Mouse (Mus musculus): ENCODE measurements at regions not wholly inside any gene's neighbourhood (a gene's known extent, or its start where the extent isn't known, plus 50 kb on each side); places are given as distances from the start of the nearest gene placed in this dataset.

DNA sequence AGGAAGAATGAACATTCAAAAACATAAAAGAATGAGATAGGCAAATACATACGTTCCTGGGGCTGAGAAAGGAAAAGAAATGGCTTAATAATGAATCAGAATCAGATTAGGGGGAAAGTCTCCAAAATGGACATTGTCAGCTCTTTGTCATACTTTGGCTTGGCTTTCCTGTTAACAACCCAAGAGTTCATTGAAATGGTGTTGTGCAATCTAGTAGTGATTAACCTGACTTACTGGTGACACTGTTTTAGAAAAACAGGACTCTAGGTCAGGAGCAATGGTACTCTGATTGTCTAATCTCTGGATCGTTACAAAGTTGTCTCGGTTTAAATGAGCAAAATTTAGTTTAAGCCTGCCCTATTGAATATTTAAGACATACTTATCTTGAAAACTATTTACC, 119.5 kb upstream of the Dph6 start:
- TF ChIP-seq KAT2A (conservative IDR thresholded peaks at IDR 0.05; ENCODE audit: low read depth, low read length), result no peak
- no peak for TF ChIP-seq SMC3 (IDR thresholded peaks at IDR 0.05; ENCODE audit: low read depth, low read length)
- TF ChIP-seq JUND (IDR thresholded peaks at IDR 0.05; ENCODE audit: low read depth, low read length), result no peak
- TF ChIP-seq MEF2A (IDR thresholded peaks at IDR 0.05; ENCODE audit: extremely low read depth, insufficient replicate concordance, low read depth, low read length, poor library complexity, severe bottlenecking), result no peak
- no peak for TF ChIP-seq ZKSCAN1 (IDR thresholded peaks at IDR 0.05; ENCODE audit: low read depth, low read length)
- no peak for TF ChIP-seq TCF12 (IDR thresholded peaks at IDR 0.05; ENCODE audit: low read depth, low read length)
- TF ChIP-seq ZMIZ1 (IDR thresholded peaks at IDR 0.05; ENCODE audit: low read depth, low read length), result no peak
- no peak for TF ChIP-seq CTCF (IDR thresholded peaks at IDR 0.05 in 2 of 3, conservative IDR thresholded peaks at IDR 0.05 in 1 of 3; ENCODE audit: control insufficient read depth in 1 of 3, insufficient read depth in 1 of 3, low read depth in 2 of 3, low read length in 3 of 3, poor library complexity in 1 of 3, severe bottlenecking in 1 of 3)
- TF ChIP-seq RCOR1 (IDR thresholded peaks at IDR 0.05; ENCODE audit: low read depth, low read length), result no peak
- TF ChIP-seq MAFK (IDR thresholded peaks at IDR 0.05; ENCODE audit: borderline replicate concordance, low read depth, low read length), result no peak
- TF ChIP-seq TAL1 (IDR thresholded peaks at IDR 0.05; ENCODE audit: low read length), result no peak
- no peak for TF ChIP-seq TBP (IDR thresholded peaks at IDR 0.05; ENCODE audit: low read depth, low read length)
- Histone ChIP-seq H3K79me2 (ENCODE audit: control insufficient read depth, insufficient read depth, low read length, poor library complexity) (no peaks in the 10 kb centered on the region), H3K9me3 (replicated peaks; ENCODE audit: insufficient read depth, low read length) (no peaks in the 10 kb centered on the region), H3K4me1 (ENCODE audit: control insufficient read depth in 1 of 2, insufficient read depth in 2 of 2, low read length in 2 of 2) (no peaks in the 10 kb centered on the region), H3K36me3 (ENCODE audit: control insufficient read depth in 1 of 2, insufficient read depth in 2 of 2, low read length in 2 of 2) (no peaks in the 10 kb centered on the region), H3K4me3 (ENCODE audit: control insufficient read depth in 1 of 2, insufficient read depth in 1 of 2, low read depth in 2 of 2, low read length in 2 of 2) (no peak overlapping the region), H3K9ac (ENCODE audit: control insufficient read depth, low read depth, low read length, poor library complexity, severe bottlenecking) (no peak overlapping the region), H3K27ac (ENCODE audit: control insufficient read depth, low read depth, low read length) (no peak overlapping the region), H3K27me3 (ENCODE audit: control insufficient read depth in 1 of 2, insufficient read depth in 2 of 2, low read length in 2 of 2) (no peaks in the 10 kb centered on the region)
- DNase-seq (ENCODE audit: low read depth, low spot score), result no peak

DNA sequence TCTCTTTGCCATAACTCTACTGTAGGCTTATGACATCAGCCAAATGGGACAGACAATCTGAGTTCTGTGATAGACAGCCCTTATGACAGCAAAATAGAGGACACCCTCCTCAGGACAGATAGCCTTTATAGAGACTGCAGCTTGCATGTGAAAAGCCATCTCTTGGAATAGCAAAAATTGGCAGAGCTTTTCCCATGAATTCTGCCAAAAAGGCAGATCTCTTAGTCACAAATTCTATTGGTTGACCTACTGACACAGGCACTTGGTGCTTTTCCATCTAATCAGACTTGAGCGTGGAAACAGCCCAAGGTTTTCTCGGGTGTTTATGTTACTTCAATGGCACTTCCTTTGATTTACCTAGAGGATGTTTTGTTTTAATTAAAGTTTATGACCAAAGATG, 120.8 kb upstream of the Dph6 start:
- DNase-seq (ENCODE audit: low read depth, low spot score), result no peak
- no peaks in the 10 kb centered on the region for H3K36me3 ChIP-seq (ENCODE audit: control insufficient read depth in 1 of 2, insufficient read depth in 2 of 2, low read length in 2 of 2)
- no peaks in the 10 kb centered on the region for H3K9me3 ChIP-seq (replicated peaks; ENCODE audit: insufficient read depth, low read length)
- H3K27ac ChIP-seq (ENCODE audit: control insufficient read depth, low read depth, low read length), result no peak overlapping the region
- TF ChIP-seq TCF12 (IDR thresholded peaks at IDR 0.05; ENCODE audit: low read depth, low read length) (no peak), MAX (IDR thresholded peaks at IDR 0.05; ENCODE audit: low read length) (no peak), CTCF (IDR thresholded peaks at IDR 0.05 in 2 of 3, conservative IDR thresholded peaks at IDR 0.05 in 1 of 3; ENCODE audit: control insufficient read depth in 1 of 3, insufficient read depth in 1 of 3, low read depth in 2 of 3, low read length in 3 of 3, poor library complexity in 1 of 3, severe bottlenecking in 1 of 3) (no peak), TAL1 (IDR thresholded peaks at IDR 0.05; ENCODE audit: low read length) (no peak), UBTF (IDR thresholded peaks at IDR 0.05; ENCODE audit: borderline replicate concordance, insufficient read depth, low read depth, low read length) (no peak), POLR2AphosphoS5 (IDR thresholded peaks at IDR 0.05; ENCODE audit: borderline replicate concordance, low read depth, low read length) (no peak), MAZ (IDR thresholded peaks at IDR 0.05; ENCODE audit: low read depth, low read length) (no peak), ZC3H11A (IDR thresholded peaks at IDR 0.05; ENCODE audit: low read depth, low read length) (no peak)
- no peak overlapping the region for H3K9ac ChIP-seq (ENCODE audit: control insufficient read depth, low read depth, low read length, poor library complexity, severe bottlenecking)
- no peaks in the 10 kb centered on the region for H3K27me3 ChIP-seq (ENCODE audit: control insufficient read depth in 1 of 2, insufficient read depth in 2 of 2, low read length in 2 of 2)
- no peaks in the 10 kb centered on the region for H3K4me1 ChIP-seq (ENCODE audit: control insufficient read depth in 1 of 2, insufficient read depth in 2 of 2, low read length in 2 of 2)
- H3K79me2 ChIP-seq (ENCODE audit: control insufficient read depth, insufficient read depth, low read length, poor library complexity), result no peaks in the 10 kb centered on the region
- no peak overlapping the region for H3K4me3 ChIP-seq (ENCODE audit: control insufficient read depth in 1 of 2, insufficient read depth in 1 of 2, low read depth in 2 of 2, low read length in 2 of 2)

Data from MEL (cell line).